Mouse (Mus musculus): ENCODE results near the gene Fstl4.

GRCm38 (mm10) chr11:52816004-52816403, 51.6 kb downstream of the Fstl4 start:
- no peak for TF ChIP-seq CTCF (IDR thresholded peaks at IDR 0.05 in 2 of 3, conservative IDR thresholded peaks at IDR 0.05 in 1 of 3; ENCODE audit: control insufficient read depth in 1 of 3, insufficient read depth in 1 of 3, low read depth in 2 of 3, low read length in 3 of 3, poor library complexity in 1 of 3, severe bottlenecking in 1 of 3)
- TF ChIP-seq GATA1 (IDR thresholded peaks at IDR 0.05; ENCODE audit: low read depth, low read length): no peak
- no peak for TF ChIP-seq GABPA (IDR thresholded peaks at IDR 0.05; ENCODE audit: low read depth, low read length)
- TF ChIP-seq MAX (IDR thresholded peaks at IDR 0.05; ENCODE audit: low read length): no peak
- TF ChIP-seq EP300 (IDR thresholded peaks at IDR 0.05; ENCODE audit: low read depth in 1 of 2, low read length in 2 of 2): no peak
- no peak for TF ChIP-seq USF1 (IDR thresholded peaks at IDR 0.05; ENCODE audit: low read depth, low read length)
- TF ChIP-seq POLR2A (IDR thresholded peaks at IDR 0.05; ENCODE audit: control insufficient read depth in 1 of 2, insufficient read depth in 1 of 2, low read depth in 1 of 2, low read length in 2 of 2, poor library complexity in 1 of 2): no peak
- no peak for TF ChIP-seq MEF2A (IDR thresholded peaks at IDR 0.05; ENCODE audit: extremely low read depth, insufficient replicate concordance, low read depth, low read length, poor library complexity, severe bottlenecking)
- TF ChIP-seq HCFC1 (IDR thresholded peaks at IDR 0.05; ENCODE audit: low read depth, low read length): no peak
- no peak for TF ChIP-seq MYC (IDR thresholded peaks at IDR 0.05; ENCODE audit: low read depth, low read length)
- no peak for TF ChIP-seq POLR2AphosphoS2 (IDR thresholded peaks at IDR 0.05; ENCODE audit: low read length)
- no peak for TF ChIP-seq KAT2A (conservative IDR thresholded peaks at IDR 0.05; ENCODE audit: low read depth, low read length)
- no peak for TF ChIP-seq ELF1 (IDR thresholded peaks at IDR 0.05; ENCODE audit: low read depth, low read length)

Measured in MEL (cell line).